Mouse (Mus musculus) neural tube, embryonic 15.5 days (tissue): ENCODE results near the gene Ubr4. TPM values are rescaled to one million over a fixed set of nuclear protein-coding genes. Genes with fewer than 3 reads are reported as not detected.

Experiments
- ATAC-seq: fragments of 200-750 bp; cut with Nextera tagmentation; 2 replicates; pipeline ENCODE4 v1.8.0; 2017; ENCODE audit warnings: mild to moderate bottlenecking, moderate TSS enrichment, moderate library complexity; ENCODE audit not compliant: low FRiP score
- H3K27ac ChIP-seq: fragments of 300-500 bp; sonication (generic); replicated peaks from 2 replicates; pipeline ENCODE4 v1.5.1; 2015; ENCODE audit warnings: mild to moderate bottlenecking, inconsistent platforms
- H3K27me3 ChIP-seq: fragments of 300-500 bp; sonication (generic); replicated peaks from 2 replicates; pipeline ENCODE4 v1.6.1; 2015; ENCODE audit warnings: inconsistent platforms
- H3K36me3 ChIP-seq: fragments of 300-500 bp; sonication (generic); 2 replicates; pipeline ENCODE4 v1.6.1; 2015; ENCODE audit warnings: inconsistent platforms
- H3K4me1 ChIP-seq: fragments of 300-500 bp; sonication (generic); 2 replicates; pipeline ENCODE4 v1.6.1; 2015; ENCODE audit warnings: inconsistent platforms
- H3K4me2 ChIP-seq: fragments of 300-500 bp; sonication (generic); 2 replicates; pipeline ENCODE4 v1.6.1; 2015; ENCODE audit warnings: inconsistent platforms, mild to moderate bottlenecking, moderate library complexity
- H3K4me3 ChIP-seq: fragments of 300-500 bp; sonication (generic); replicated peaks from 2 replicates; pipeline ENCODE4 v1.5.1; 2015; ENCODE audit warnings: mild to moderate bottlenecking, inconsistent platforms
- H3K9ac ChIP-seq: fragments of 300-500 bp; sonication (generic); replicated peaks from 2 replicates; pipeline ENCODE4 v1.6.1; 2015; ENCODE audit warnings: mild to moderate bottlenecking, inconsistent platforms
- H3K9me3 ChIP-seq: fragments of 300-500 bp; sonication (generic); replicated peaks from 2 replicates; pipeline ENCODE4 v1.6.1; 2016; ENCODE audit warnings: inconsistent platforms
- WGBS: fragments of 180-500 bp; shearing (Covaris S2); methylation state at CpG from one replicate; pipeline ENCODE4 v1.1.7; 2015; ENCODE audit warnings: mixed read lengths; 5-methylcytosine and 5-hydroxymethylcytosine counted together
- polyA plus RNA-seq: library from polyadenylated mRNA; unstranded; fragments of >200 nt; fragmentation: Nextera tagmentation; extraction: Ambion mirVana; gene quantifications from 2 replicates; pipeline ENCODE4 v1.2.1, GENCODE M21; 2015

The Ubr4 gene
- polyA plus RNA-seq, 1 experiment from 2014 or later, result 82.5 TPM

GRCm38 (mm10) chr4:139476663-139477625, 124.5 kb downstream of the Ubr4 start:
- H3K4me3 ChIP-seq, result no peak overlapping the region
- no peak overlapping the region for H3K4me2 ChIP-seq
- H3K4me1 ChIP-seq, result peaks cover 12% of the 10 kb centered on the region; the same call in 1 of the 2 replicates
- H3K9me3 ChIP-seq, result no peaks in the 10 kb centered on the region
- no peaks in the 10 kb centered on the region for H3K27me3 ChIP-seq
- peaks cover 97% of the 10 kb centered on the region for H3K36me3 ChIP-seq
- H3K27ac ChIP-seq, result peak overlapping the region; percentile 46
- ATAC-seq, result peak; percentile 78
- H3K9ac ChIP-seq, result no peak overlapping the region
- WGBS, result 82% methylated on average over 16 of the region's 16 CpGs

GRCm38 (mm10) chr4:139477983-139478382, 125.6 kb downstream of the Ubr4 start:
- Histone ChIP-seq H3K36me3 (peaks cover 97% of the 10 kb centered on the region), H3K4me3 (no peak overlapping the region), H3K4me2 (no peak overlapping the region), H3K9ac (no peak overlapping the region), H3K27me3 (no peaks in the 10 kb centered on the region), H3K27ac (no peak overlapping the region), H3K4me1 (peaks cover 12% of the 10 kb centered on the region; the same call in 1 of the 2 replicates), H3K9me3 (no peaks in the 10 kb centered on the region)
- 90% methylated on average over 2 of the region's 2 CpGs for WGBS
- no peak for ATAC-seq

DNA sequence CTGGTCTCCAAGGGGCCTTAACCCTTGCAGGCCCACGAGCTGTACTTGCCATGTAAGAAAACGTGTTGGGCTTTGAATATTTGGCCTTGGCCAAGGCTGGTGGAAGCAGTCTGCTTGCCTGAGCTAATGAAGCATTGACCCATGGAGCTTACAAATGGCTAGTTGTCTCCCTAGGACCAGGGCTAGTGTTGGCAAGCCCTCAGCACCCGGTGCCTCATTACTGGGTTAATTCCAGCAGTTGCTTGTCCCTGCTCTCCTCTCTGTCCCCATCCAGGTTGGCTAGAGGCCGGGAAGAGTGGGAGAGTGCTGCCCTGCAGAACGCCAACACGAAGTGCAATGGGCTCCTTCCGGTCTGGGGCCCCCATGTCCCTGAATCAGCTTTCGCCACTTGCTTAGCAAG, 126.8 kb downstream of the Ubr4 start:
- H3K9ac ChIP-seq, result no peak overlapping the region
- no peak for ATAC-seq
- WGBS, result 94% methylated on average over 8 of the region's 8 CpGs

DNA sequence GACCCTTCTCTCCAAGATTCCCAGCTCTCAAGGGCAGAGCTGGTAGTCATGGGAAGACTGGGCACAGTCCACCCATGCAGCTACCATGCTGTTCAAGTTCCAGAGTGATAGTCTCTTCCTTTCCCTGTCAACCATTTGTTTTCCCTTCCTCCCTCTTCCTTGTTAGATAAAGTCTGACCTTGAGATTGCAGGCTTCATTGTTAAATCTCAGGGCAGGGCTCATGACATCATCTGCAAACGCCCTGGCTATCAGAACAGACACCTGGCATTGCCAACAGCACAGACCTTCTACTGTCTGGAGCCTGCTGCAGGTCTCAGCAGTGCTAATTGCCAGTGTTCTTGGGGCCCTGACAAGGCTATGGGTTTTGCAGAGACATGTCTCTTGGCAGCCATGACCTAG, 129.0 kb downstream of the Ubr4 start:
- no peak overlapping the region for H3K4me3 ChIP-seq
- H3K36me3 ChIP-seq, result peaks cover 97% of the 10 kb centered on the region
- no peak for ATAC-seq
- H3K27me3 ChIP-seq, result no peaks in the 10 kb centered on the region
- 93% methylated on average over 1 of the region's 1 CpGs for WGBS
- H3K4me1 ChIP-seq, result peaks cover 9% of the 10 kb centered on the region; the same call in 1 of the 2 replicates
- no peak overlapping the region for H3K4me2 ChIP-seq
- H3K27ac ChIP-seq, result no peak overlapping the region
- H3K9ac ChIP-seq, result no peak overlapping the region
- H3K9me3 ChIP-seq, result no peaks in the 10 kb centered on the region

More for the DNA sequence above, 126.8 kb downstream of the Ubr4 start:
- H3K4me1 ChIP-seq, result peaks cover 12% of the 10 kb centered on the region; the same call in 1 of the 2 replicates
- peaks cover 97% of the 10 kb centered on the region for H3K36me3 ChIP-seq
- H3K27ac ChIP-seq, result no peak overlapping the region
- no peak overlapping the region for H3K4me3 ChIP-seq
- H3K4me2 ChIP-seq, result no peak overlapping the region
- H3K9me3 ChIP-seq, result no peaks in the 10 kb centered on the region
- H3K27me3 ChIP-seq, result no peaks in the 10 kb centered on the region

DNA sequence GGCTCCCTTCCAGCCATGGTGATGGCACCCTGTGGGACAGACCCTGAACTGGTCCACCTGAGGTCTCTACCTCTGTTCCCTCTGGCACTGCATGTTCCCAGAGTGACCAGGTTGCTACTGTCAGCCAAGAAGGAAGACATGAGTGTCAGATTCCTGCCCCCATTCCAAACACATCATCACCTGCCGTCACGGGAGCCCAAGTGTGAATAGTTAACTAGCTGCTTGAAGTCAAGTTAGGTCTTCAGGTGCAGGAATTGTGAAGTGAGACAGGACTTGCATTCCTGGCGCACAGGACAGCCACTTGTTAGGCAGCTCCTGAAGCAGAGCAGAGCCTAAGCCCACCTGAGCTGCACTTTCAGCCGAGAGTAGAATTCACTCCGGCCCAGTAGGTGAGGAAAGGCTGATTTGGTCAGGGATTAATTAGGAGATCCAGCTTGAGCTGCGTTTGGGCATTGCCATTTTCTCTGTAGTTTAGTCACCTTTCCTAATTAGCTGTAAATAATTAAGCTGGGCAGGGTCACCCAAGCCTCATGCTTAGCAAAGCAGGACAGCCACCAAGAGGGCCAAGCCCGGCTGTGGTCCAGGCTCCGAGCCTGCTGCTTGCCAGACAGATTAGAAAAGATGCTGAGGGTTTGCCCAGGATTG, 131.2 kb downstream of the Ubr4 start:
- no peak overlapping the region for H3K4me3 ChIP-seq
- ATAC-seq, result no peak
- no peaks in the 10 kb centered on the region for H3K4me1 ChIP-seq
- H3K9ac ChIP-seq, result no peak overlapping the region
- no peaks in the 10 kb centered on the region for H3K9me3 ChIP-seq
- no peak overlapping the region for H3K4me2 ChIP-seq
- no peak overlapping the region for H3K27ac ChIP-seq
- no peaks in the 10 kb centered on the region for H3K27me3 ChIP-seq
- H3K36me3 ChIP-seq, result peaks cover 98% of the 10 kb centered on the region
- WGBS, result 87% methylated on average over 8 of the region's 8 CpGs

DNA sequence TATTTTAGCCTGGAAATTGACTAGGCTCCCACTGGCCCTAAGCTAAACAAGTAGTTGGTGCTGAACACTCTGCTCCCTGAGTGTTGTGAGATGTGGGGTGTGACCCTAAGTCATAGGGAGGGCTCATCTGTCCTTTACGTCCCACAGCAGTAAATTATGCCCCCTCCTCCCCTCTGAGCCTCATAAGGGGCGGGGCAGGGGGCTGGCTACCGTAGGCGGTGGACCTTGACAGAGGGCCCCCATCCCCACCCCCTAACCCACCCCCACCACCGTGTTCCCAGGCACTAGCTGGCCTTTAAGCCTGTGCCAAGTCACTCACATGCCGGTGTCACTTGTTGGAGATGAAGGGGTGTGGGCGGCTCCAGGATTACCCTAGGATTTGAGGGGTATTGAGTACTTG, 132.1 kb downstream of the Ubr4 start:
- Histone ChIP-seq H3K27ac (no peak overlapping the region), H3K4me2 (no peak overlapping the region), H3K4me3 (no peak overlapping the region), H3K36me3 (peaks cover 98% of the 10 kb centered on the region), H3K9me3 (no peaks in the 10 kb centered on the region), H3K27me3 (no peaks in the 10 kb centered on the region), H3K4me1 (no peaks in the 10 kb centered on the region), H3K9ac (no peak overlapping the region)
- no peak for ATAC-seq
- 68% methylated on average over 7 of the region's 7 CpGs for WGBS

DNA sequence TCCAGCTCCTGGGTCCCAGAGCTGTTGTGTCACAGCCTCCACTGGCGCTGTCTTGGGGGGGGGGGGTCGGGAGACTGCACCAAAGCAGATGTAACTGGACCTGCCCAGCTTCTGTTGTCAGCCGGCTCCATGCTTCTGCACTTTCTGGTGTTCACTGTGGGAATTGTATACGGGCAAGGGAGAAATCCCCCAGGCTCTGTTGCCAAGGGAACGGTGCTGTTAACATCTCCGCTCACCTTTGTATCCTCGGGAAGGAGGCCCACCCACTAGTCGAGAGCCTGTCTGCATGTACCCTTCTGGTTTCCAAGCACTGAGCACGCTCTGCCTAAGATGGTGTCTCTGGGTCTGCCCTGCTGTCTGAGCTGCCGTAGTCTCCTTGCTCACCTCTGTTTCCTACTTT, 134.7 kb downstream of the Ubr4 start:
- no peak overlapping the region for H3K9ac ChIP-seq
- H3K4me2 ChIP-seq, result no peak overlapping the region
- H3K9me3 ChIP-seq, result no peaks in the 10 kb centered on the region
- H3K36me3 ChIP-seq, result peaks cover 91% of the 10 kb centered on the region
- ATAC-seq, result no peak
- peaks cover 6% of the 10 kb centered on the region; the same call in 1 of the 2 replicates for H3K4me1 ChIP-seq
- H3K27me3 ChIP-seq, result no peaks in the 10 kb centered on the region
- H3K4me3 ChIP-seq, result no peak overlapping the region
- 45% methylated on average over 10 of the region's 10 CpGs for WGBS
- H3K27ac ChIP-seq, result no peak overlapping the region

- H3K27me3 ChIP-seq, result no peaks in the 10 kb centered on the region
- H3K4me2 ChIP-seq, result no peak overlapping the region
- H3K4me1 ChIP-seq, result peaks cover 6% of the 10 kb centered on the region; the same call in 1 of the 2 replicates
- WGBS, result 96% methylated on average over 5 of the region's 5 CpGs
- H3K36me3 ChIP-seq, result peaks cover 79% of the 10 kb centered on the region
- no peaks in the 10 kb centered on the region for H3K9me3 ChIP-seq
- no peak overlapping the region for H3K9ac ChIP-seq
- no peak overlapping the region for H3K27ac ChIP-seq
- no peak for ATAC-seq
- H3K4me3 ChIP-seq, result no peak overlapping the region
Measured at GRCm38 (mm10) chr4:139488325-139488724, 135.9 kb downstream of the Ubr4 start.

GRCm38 (mm10) chr4:139489946-139490345, 137.5 kb downstream of the Ubr4 start:
- no peak for ATAC-seq
- no peak overlapping the region for H3K9ac ChIP-seq
- H3K27me3 ChIP-seq, result no peaks in the 10 kb centered on the region
- peaks cover 63% of the 10 kb centered on the region for H3K36me3 ChIP-seq
- H3K4me2 ChIP-seq, result no peak overlapping the region
- H3K9me3 ChIP-seq, result no peaks in the 10 kb centered on the region
- WGBS, result 67% methylated on average over 1 of the region's 1 CpGs
- H3K4me3 ChIP-seq, result no peak overlapping the region
- H3K27ac ChIP-seq, result peak overlapping the region; percentile 35; the same call in 1 of the 2 replicates
- peaks cover 6% of the 10 kb centered on the region; the same call in 1 of the 2 replicates for H3K4me1 ChIP-seq

GRCm38 (mm10) chr4:139490413-139491055, 138.1 kb downstream of the Ubr4 start:
- H3K4me3 ChIP-seq, result no peak overlapping the region
- no peaks in the 10 kb centered on the region for H3K27me3 ChIP-seq
- 77% methylated on average over 11 of the region's 11 CpGs for WGBS
- peaks cover 57% of the 10 kb centered on the region for H3K36me3 ChIP-seq
- no peak overlapping the region for H3K9ac ChIP-seq
- peaks cover 6% of the 10 kb centered on the region; the same call in 1 of the 2 replicates for H3K4me1 ChIP-seq
- no peak for ATAC-seq
- H3K27ac ChIP-seq, result peak overlapping the region; percentile 35; the same call in 1 of the 2 replicates
- no peak overlapping the region for H3K4me2 ChIP-seq
- H3K9me3 ChIP-seq, result no peaks in the 10 kb centered on the region

DNA sequence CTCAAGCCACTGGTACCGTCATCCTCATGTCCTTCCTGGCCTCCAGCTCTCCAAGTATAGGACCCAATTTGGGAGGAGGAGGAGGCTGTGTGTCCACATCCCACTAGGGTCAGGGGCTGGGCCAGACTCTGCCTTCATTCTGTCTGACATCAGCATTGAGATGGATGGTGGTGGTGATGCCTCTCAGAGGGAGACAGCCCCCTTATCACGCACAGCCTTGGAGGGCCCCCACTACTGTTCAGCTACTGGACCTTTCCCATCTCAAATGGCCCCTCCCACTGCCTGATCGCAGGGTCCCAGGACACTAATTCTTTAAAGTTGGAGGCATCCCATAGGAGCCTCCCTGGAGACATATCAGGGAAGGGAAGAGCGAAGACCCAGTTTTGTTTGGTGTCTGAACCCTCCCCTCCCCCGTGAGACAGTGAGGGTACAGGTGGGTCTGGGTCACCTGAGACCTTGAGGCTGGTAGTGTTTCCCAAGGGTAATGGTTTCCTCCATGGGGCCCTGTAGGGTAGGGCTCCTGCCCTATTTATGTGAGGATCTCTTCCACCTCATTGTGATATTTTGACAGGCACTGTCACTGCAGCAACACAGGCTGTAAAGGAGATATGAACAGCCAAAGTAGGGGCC, 139.2 kb downstream of the Ubr4 start:
- no peaks in the 10 kb centered on the region for H3K9me3 ChIP-seq
- WGBS, result 87% methylated on average over 5 of the region's 5 CpGs
- no peak overlapping the region for H3K4me3 ChIP-seq
- no peak overlapping the region for H3K27ac ChIP-seq
- no peaks in the 10 kb centered on the region for H3K27me3 ChIP-seq
- no peak for ATAC-seq
- H3K36me3 ChIP-seq, result peaks cover 48% of the 10 kb centered on the region
- H3K4me2 ChIP-seq, result no peak overlapping the region
- peaks cover 6% of the 10 kb centered on the region; the same call in 1 of the 2 replicates for H3K4me1 ChIP-seq
- H3K9ac ChIP-seq, result no peak overlapping the region
